Mouse (Mus musculus): ENCODE data around the gene Rab5c. TPM values are rescaled to one million over a fixed set of nuclear protein-coding genes. Genes with fewer than 3 reads are reported as not detected.

Gene Rab5c
- polyA plus RNA-seq, 1 experiment from 2014 or later, result 194 TPM

DNA sequence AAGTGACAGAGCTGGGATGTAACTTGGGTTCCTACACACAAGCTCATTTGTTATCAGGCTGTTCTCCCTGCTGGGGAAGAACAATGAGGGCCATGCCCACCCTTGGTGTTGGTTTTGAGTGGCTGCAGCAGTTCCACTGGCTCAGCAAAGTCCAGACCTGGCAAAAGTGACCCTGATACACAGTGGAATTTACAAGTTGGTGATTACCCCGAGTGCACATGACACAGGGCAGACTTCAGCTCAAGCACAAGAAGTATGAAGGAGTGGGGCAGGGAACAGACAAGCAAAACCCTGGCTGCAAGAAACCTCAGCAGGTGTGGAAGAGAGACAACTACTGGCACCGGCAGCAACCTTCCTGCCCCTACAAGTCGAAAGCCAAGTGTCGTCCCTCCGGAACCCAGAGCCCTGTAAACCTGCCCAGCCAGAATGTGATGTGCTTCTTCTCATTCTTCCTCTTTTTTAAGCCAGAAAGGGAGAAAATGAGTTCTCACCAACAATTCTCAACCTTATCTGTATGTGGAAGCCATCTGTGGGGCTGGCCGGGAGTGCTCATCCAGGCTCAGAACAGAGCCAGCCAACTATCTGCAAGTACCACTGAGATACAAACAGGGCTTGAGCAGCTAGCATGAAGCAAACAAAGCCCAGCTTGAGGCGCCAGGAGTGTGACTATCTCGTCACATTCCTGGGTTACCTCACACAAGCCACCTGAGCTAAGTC is 16.1 kb downstream of the Rab5c start:
- ATAC-seq, result no peak
- in situ Hi-C loops (cut with MboI; ENCODE audit: low pct_unique_long_range_greater_than_20kb), result no loop called here
- ChIA-PET POLR2A (interaction anchor here (1.9 kb wide), 1 partner anchor 10 kb away, joined by 6 read pairs; the partner anchor contains the start of gene Kat2a), CTCF (no interaction called here)
- H3K27me3 ChIP-seq, result no peaks in the 10 kb centered on the region
- no peak for TF ChIP-seq CTCF (IDR thresholded peaks at IDR 0.05)
- DNase-seq (ENCODE audit: low read depth, low spot score), result no peak

DNA sequence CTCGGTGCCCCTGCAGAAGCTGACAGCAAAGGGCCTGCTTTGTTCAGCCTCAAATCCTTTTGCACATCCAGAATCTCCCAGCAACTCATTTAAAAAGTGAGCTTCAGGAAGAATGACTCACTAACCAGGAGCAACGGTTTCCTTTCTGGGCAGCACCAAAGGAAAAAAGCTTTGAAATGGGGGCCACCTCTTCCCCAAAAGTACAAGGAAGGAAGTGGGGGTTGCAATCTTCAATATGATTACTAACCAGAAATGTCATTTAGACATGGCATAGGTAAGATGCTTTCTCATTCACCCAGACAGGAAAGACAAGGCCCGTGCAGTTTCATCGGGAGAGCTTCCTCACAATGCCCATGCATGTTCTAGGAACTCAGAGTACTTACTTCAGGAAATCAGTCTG is 16.8 kb downstream of the Rab5c start:
- ChIA-PET CTCF (no interaction called here), POLR2A (interaction anchor here (1.9 kb wide), 1 partner anchor 9 kb away, joined by 6 read pairs; the partner anchor contains the start of gene Kat2a)
- TF ChIP-seq CTCF (IDR thresholded peaks at IDR 0.05), result no peak
- DNase-seq (ENCODE audit: low read depth, low spot score) (no peak), ATAC-seq (no peak)
- no peaks in the 10 kb centered on the region for H3K27me3 ChIP-seq
- in situ Hi-C loops (cut with MboI; ENCODE audit: low pct_unique_long_range_greater_than_20kb), result no loop called here

DNA sequence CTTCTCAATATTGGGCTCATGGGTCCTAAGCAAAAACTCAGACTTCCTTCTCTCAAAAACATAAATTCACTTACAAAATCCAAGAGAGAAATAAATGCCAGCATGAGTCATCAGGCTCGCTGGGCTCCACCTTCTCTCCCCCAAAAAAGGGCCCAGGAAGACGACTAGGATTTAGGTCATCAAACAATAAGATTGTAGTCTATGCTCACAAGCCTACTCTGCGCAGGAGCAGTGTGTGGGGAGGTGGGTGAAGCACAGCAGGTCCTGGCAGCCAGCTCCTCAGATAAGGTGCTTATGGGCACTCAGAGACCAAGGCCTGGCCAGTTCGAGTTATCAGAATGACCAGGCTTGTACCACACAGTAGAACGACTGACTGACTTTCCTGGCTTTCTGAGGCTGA is 17.7 kb downstream of the Rab5c start:
- POLR2A ChIA-PET, result interaction anchor here (0.6 to 1.9 kb wide), 2 partner anchors 8 to 175 kb away, joined by 3 to 6 read pairs; partner anchors contain the start of gene Kat2a
- ATAC-seq (no peak), DNase-seq (ENCODE audit: low read depth, low spot score) (no peak)
- in situ Hi-C loops (cut with MboI; ENCODE audit: low pct_unique_long_range_greater_than_20kb), result no loop called here
- no peaks in the 10 kb centered on the region for H3K27me3 ChIP-seq
- CTCF ChIA-PET, result no interaction called here
- TF ChIP-seq CTCF (IDR thresholded peaks at IDR 0.05), result no peak

DNA sequence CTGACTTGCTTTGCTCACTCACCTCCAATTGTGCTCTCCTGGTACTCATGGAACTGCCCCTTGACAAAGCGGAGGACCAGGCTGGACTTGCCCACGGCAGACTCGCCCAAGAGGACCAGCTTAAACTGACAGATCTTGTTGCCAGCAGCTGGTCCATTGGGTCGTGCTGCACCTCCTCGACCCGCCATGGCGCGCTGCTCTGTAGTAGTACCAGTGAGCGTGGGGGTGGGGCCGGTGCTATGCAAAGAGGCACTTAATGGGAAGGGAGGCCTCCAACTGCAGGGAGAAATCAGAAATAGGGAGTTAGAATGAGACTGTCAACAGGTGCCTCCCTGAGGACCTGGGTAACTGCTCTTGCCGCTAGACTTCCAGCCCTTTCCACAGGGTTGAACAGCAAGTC is 18.1 kb downstream of the Rab5c start:
- in situ Hi-C loops (cut with MboI; ENCODE audit: low pct_unique_long_range_greater_than_20kb), result loop anchor here (10.0 kb wide), 1 partner anchor 235 kb away; no protein-coding TSS in a partner anchor
- no peak for TF ChIP-seq CTCF (IDR thresholded peaks at IDR 0.05)
- no peaks in the 10 kb centered on the region for H3K27me3 ChIP-seq
- POLR2A ChIA-PET, result interaction anchor here (0.6 kb wide), 1 partner anchor 175 kb away, joined by 3 read pairs; no protein-coding TSS in a partner anchor
- DNase-seq (ENCODE audit: low read depth, low spot score), result no peak
- CTCF ChIA-PET, result no interaction called here
- ATAC-seq, result no peak

DNA sequence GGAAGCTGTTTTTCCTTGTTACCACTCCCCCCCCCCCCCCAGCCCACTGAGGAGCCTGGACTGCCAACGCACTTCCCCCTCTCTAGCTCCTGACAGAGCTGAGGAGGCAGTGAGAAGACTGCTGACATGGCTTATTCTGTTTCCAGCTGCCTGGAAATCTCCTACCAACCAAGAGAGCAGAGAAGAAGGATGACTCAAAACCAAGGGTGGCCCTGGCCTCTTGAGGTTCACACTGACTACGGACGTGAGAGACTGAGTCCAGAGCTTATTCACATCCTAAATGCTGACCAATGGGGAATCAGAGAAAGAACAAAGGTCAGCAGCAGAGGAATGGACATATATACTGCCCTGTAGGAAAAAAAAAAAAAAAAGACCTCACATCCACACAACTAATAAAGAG is 18.7 kb downstream of the Rab5c start:
- in situ Hi-C loops (cut with MboI; ENCODE audit: low pct_unique_long_range_greater_than_20kb), result loop anchor here (10.0 kb wide), 1 partner anchor 235 kb away; no protein-coding TSS in a partner anchor
- ChIA-PET CTCF (no interaction called here), POLR2A (no interaction called here)
- ATAC-seq (no peak), DNase-seq (ENCODE audit: low read depth, low spot score) (no peak)
- TF ChIP-seq CTCF (IDR thresholded peaks at IDR 0.05), result no peak
- no peaks in the 10 kb centered on the region for H3K27me3 ChIP-seq

DNA sequence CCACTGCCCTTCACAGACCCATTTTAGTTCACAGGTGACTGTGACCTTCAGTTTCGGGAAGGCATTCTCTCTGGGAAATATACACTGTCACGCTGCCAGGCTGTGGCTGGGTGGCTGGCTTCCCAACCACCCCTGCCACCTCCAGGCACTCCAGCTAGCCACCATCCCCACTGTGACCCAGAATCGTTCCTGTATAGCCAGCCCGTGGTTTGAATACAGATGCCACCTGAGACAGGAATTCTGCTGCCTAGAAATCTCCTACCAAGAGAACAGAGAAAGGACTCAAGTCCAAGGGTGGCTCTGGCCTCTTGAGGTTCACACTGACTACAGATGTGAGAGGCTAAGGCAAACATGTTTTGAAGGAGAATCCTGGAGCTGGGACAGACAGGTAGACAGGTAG is 19.1 kb downstream of the Rab5c start:
- no peaks in the 10 kb centered on the region for H3K27me3 ChIP-seq
- TF ChIP-seq CTCF (IDR thresholded peaks at IDR 0.05), result no peak
- ChIA-PET POLR2A (no interaction called here), CTCF (no interaction called here)
- DNase-seq (ENCODE audit: low read depth, low spot score) (no peak), ATAC-seq (no peak)
- in situ Hi-C loops (cut with MboI; ENCODE audit: low pct_unique_long_range_greater_than_20kb), result loop anchor here (10.0 kb wide), 1 partner anchor 236 kb away; no protein-coding TSS in a partner anchor

DNA sequence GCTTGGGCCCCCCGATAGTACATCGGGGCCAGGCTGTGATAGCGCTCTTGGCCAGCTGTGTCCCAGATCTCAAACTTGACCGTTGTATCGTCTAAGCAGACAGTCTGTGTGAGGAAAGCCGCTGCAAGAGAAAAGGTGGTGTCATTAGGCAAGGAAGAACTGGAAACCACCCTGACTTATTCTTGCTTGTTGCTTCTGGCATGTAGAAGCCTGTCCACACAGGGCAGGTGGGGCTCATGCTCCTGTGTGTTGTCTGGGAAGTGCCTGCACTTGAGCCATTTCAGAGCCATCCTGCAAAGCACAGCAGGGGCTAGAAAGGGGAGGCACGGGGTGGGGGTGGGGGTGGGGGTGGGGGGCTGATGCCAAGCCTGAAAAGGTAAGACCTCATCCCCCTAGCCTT is 19.6 kb downstream of the Rab5c start:
- POLR2A ChIA-PET, result no interaction called here
- H3K27me3 ChIP-seq, result no peaks in the 10 kb centered on the region
- in situ Hi-C loops (cut with MboI; ENCODE audit: low pct_unique_long_range_greater_than_20kb), result loop anchor here (10.0 kb wide), 1 partner anchor 236 kb away; no protein-coding TSS in a partner anchor
- no peak for DNase-seq (ENCODE audit: low read depth, low spot score)
- ATAC-seq, result no peak
- CTCF ChIA-PET, result no interaction called here
- no peak for TF ChIP-seq CTCF (IDR thresholded peaks at IDR 0.05)

DNA sequence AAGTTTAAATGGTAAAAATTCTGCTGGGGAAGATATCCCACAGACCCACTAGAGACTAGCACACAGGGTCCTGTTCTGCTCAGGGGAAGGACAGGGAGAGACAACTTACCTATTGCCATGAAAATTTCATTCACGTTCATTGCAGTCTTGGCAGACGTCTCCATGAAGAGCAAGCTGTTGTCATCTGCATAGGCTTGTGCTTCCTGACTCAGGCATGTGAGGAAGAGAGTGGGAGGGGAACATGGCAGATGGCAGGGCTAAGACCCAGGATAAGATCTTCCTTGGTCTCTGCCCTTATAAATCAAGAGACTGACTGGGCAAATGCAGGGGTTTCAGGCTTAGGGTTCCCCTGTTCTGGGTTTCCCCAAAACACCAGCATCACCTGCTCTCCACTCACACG is 21.4 kb downstream of the Rab5c start:
- TF ChIP-seq CTCF (IDR thresholded peaks at IDR 0.05), result no peak
- ChIA-PET POLR2A (interaction anchor here (0.6 kb wide), 1 partner anchor 20 kb away, joined by 4 read pairs; no protein-coding TSS in a partner anchor), CTCF (interaction anchor here (1.4 kb wide), 1 partner anchor 13 kb away, joined by 3 read pairs; the partner anchor contains the start of gene Dhx58)
- H3K27me3 ChIP-seq, result no peaks in the 10 kb centered on the region
- no peak for DNase-seq (ENCODE audit: low read depth, low spot score)
- in situ Hi-C loops (cut with MboI; ENCODE audit: low pct_unique_long_range_greater_than_20kb), result loop anchor here (10.0 kb wide), 1 partner anchor 238 kb away; no protein-coding TSS in a partner anchor
- ATAC-seq, result no peak

DNA sequence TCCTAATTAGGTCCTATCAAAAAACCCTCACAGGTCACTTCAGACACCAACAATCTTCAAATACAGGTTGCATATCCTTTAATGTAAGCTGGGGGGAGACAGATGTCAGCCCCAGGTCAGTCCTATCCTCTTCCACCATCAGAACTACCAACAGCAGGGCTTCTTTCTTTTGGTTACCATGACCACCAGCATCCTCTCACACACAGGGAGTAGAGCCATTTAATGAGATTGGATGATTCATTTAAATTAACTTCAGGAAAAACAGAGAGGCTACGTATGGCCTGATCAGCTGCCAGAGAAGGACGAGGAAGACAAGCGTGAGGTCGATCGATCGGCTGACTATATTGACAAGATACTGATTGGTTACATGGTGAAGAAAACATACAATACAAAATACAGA is 23.1 kb downstream of the Rab5c start:
- TF ChIP-seq CTCF (IDR thresholded peaks at IDR 0.05), result no peak
- in situ Hi-C loops (cut with MboI; ENCODE audit: low pct_unique_long_range_greater_than_20kb), result loop anchor here (10.0 kb wide), 1 partner anchor 240 kb away; no protein-coding TSS in a partner anchor
- ATAC-seq, result no peak
- DNase-seq (ENCODE audit: low read depth, low spot score), result no peak
- POLR2A ChIA-PET, result interaction anchor here (0.7 kb wide), 2 partner anchors 96 to 242 kb away, joined by 3 to 4 read pairs; no protein-coding TSS in a partner anchor
- no peaks in the 10 kb centered on the region for H3K27me3 ChIP-seq
- CTCF ChIA-PET, result interaction anchor here (1.2 to 1.7 kb wide), 4 partner anchors 10 to 92 kb away, joined by 4 to 6 read pairs (median 4); no protein-coding TSS in a partner anchor

DNA sequence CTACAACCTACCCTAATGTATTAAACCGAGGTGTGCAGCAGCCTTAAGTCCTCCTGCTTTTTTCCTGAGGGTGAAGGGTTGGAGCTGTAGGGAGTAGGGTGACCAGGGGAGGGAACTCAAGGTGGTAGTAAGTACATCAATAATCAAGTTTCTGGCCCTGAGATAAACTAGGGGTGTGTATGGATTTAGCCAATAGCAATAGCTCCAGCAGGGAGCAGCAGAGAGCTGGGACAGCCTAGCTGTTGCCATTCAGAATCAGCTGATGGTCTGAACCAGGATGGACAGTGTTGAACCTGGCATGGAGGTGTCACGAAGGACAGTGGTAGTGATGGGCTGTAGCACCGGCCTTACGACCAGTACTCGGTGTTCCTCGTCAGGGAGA is 23.5 kb downstream of the Rab5c start:
- no peak for DNase-seq (ENCODE audit: low read depth, low spot score)
- in situ Hi-C loops (cut with MboI; ENCODE audit: low pct_unique_long_range_greater_than_20kb), result loop anchor here (10.0 kb wide), 1 partner anchor 240 kb away; no protein-coding TSS in a partner anchor
- ATAC-seq, result no peak
- ChIA-PET CTCF (interaction anchor here (0.9 to 1.7 kb wide), 6 partner anchors 9 to 92 kb away, joined by 3 to 6 read pairs (median 4); partner anchors contain the start of gene Dhx58), POLR2A (interaction anchor here (0.6 to 0.7 kb wide), 3 partner anchors 29 to 243 kb away, joined by 3 to 4 read pairs (median 3); no protein-coding TSS in a partner anchor)
- TF ChIP-seq CTCF (IDR thresholded peaks at IDR 0.05), result no peak
- no peaks in the 10 kb centered on the region for H3K27me3 ChIP-seq

Data from Patski (cell line).